In genomic region chr9:73127457-73127856, GRCm38 (mm10) we compare ENCODE assay signal across 33 mouse cellular contexts. TPM values are rescaled to one million over a fixed set of nuclear protein-coding genes. Genes with fewer than 3 reads are reported as not detected.
DNase-seq lines count a peak whose midpoint lies in the region; ATAC-seq and TF ChIP-seq lines count a peak whose summit lies in the region.
"Had no signal": no experiment of that assay in that cellular context is flagged by ENCODE, and none has a peak within 500 bp of the region (broad histone marks: within the 10 kb centered on the region; RNA-seq: fewer than 3 reads in every experiment).

No protein-coding gene starts in this region.

- no peak for TF ChIP-seq EP300 in liver, postnatal 0 days (IDR thresholded peaks at IDR 0.05; ENCODE audit: low read depth)
- TF ChIP-seq EP300 in lung, postnatal 0 days (IDR thresholded peaks at IDR 0.05) = no peak
- no peak for TF ChIP-seq EP300 in heart, adult 2 months (IDR thresholded peaks at IDR 0.05; ENCODE audit: insufficient read depth, low read depth, low read length)

- H3K4me2 ChIP-seq in liver, postnatal 0 days (ENCODE audit: low read depth, low read length) = no peak overlapping the region
- no peak overlapping the region for H3K4me2 ChIP-seq in liver, embryonic 12.5 days
- H3K4me2 ChIP-seq in forebrain, embryonic 14.5 days (ENCODE audit: low read length) = no peak overlapping the region
- no peak overlapping the region for H3K4me2 ChIP-seq in lung, postnatal 0 days (replicated peaks; ENCODE audit: low read depth, low read length)
- H3K4me2 ChIP-seq: embryonic facial prominence, embryonic 12.5 days; embryonic facial prominence, embryonic 15.5 days; forebrain, embryonic 15.5 days; heart, embryonic 11.5 days; hindbrain, embryonic 14.5 days had no signal

- peak overlapping the region; percentile 48 for H3K27ac ChIP-seq in liver, postnatal 0 days (ENCODE audit: low read depth)
- H3K27ac ChIP-seq in liver, embryonic 12.5 days = no peak overlapping the region
- peak overlapping the region; percentile 74 for H3K27ac ChIP-seq in bone marrow, adult 2 months (ENCODE audit: control insufficient read depth, insufficient read depth, low read depth, low read length, poor library complexity)
- H3K27ac ChIP-seq in forebrain, embryonic 14.5 days (ENCODE audit: low read depth, low read length) = no peak overlapping the region
- H3K27ac ChIP-seq in lung, postnatal 0 days (ENCODE audit: low read length) = no peak overlapping the region
- no peak overlapping the region for H3K27ac ChIP-seq in heart, adult 2 months
- H3K27ac ChIP-seq: embryonic facial prominence, embryonic 12.5 days; embryonic facial prominence, embryonic 15.5 days; forebrain, embryonic 15.5 days; hindbrain, embryonic 14.5 days; hindbrain, postnatal 0 days had no signal

- no peak for DNase-seq in liver, postnatal 0 days
- no peak for DNase-seq in forebrain, embryonic 14.5 days (ENCODE audit: low spot score)
- DNase-seq in lung, postnatal 0 days (ENCODE audit: low spot score) = no peak
- DNase-seq in heart, adult 2 months = no peak
- DNase-seq: adrenal gland, postnatal 10 days; adrenal gland, postnatal 36 days; cerebellum, adult 11-12 months; cerebellum, adult 8-10 months; cerebellum, postnatal 10 days; cerebellum, postnatal 36 days; gastrocnemius, postnatal 25 days; heart, postnatal 36 days had no signal

- no peak overlapping the region for H3K9ac ChIP-seq in liver, postnatal 0 days (replicated peaks)
- H3K9ac ChIP-seq in liver, embryonic 12.5 days = no peak overlapping the region
- no peak overlapping the region for H3K9ac ChIP-seq in forebrain, embryonic 14.5 days (ENCODE audit: low read length)
- no peak overlapping the region for H3K9ac ChIP-seq in lung, postnatal 0 days (replicated peaks; ENCODE audit: low read depth)
- H3K9ac ChIP-seq in heart, adult 2 months (ENCODE audit: low read depth, low read length) = no peak overlapping the region
- H3K9ac ChIP-seq: embryonic facial prominence, embryonic 12.5 days; embryonic facial prominence, embryonic 15.5 days; forebrain, embryonic 15.5 days; hindbrain, embryonic 14.5 days had no signal

- H3K4me1 ChIP-seq in liver, postnatal 0 days (ENCODE audit: insufficient read depth) = peaks cover 3% of the 10 kb centered on the region; the same call in 1 of the 2 replicates
- peaks cover 7% of the 10 kb centered on the region; the same call in 1 of the 2 replicates for H3K4me1 ChIP-seq in liver, embryonic 12.5 days
- H3K4me1 ChIP-seq in bone marrow, adult 2 months (ENCODE audit: control insufficient read depth, insufficient read depth, low read length) = peaks cover 4% of the 10 kb centered on the region
- no peaks in the 10 kb centered on the region for H3K4me1 ChIP-seq in forebrain, embryonic 14.5 days (ENCODE audit: control insufficient read depth, insufficient read depth, low read length)
- no peaks in the 10 kb centered on the region for H3K4me1 ChIP-seq in lung, postnatal 0 days (ENCODE audit: insufficient read depth, low read depth, low read length)
- H3K4me1 ChIP-seq in heart, adult 2 months (ENCODE audit: control insufficient read depth, insufficient read depth, low read length) = no peaks in the 10 kb centered on the region
- H3K4me1 ChIP-seq: embryonic facial prominence, embryonic 12.5 days; embryonic facial prominence, embryonic 15.5 days; forebrain, embryonic 15.5 days had no signal

- peaks cover 44% of the 10 kb centered on the region for H3K36me3 ChIP-seq in liver, postnatal 0 days (replicated peaks; ENCODE audit: insufficient read depth, low read length)
- H3K36me3 ChIP-seq in liver, embryonic 12.5 days = peaks cover 76% of the 10 kb centered on the region
- peaks cover 73% of the 10 kb centered on the region for H3K36me3 ChIP-seq in forebrain, embryonic 14.5 days (ENCODE audit: control insufficient read depth, insufficient read depth, low read length)
- peaks cover 22% of the 10 kb centered on the region for H3K36me3 ChIP-seq in lung, postnatal 0 days (ENCODE audit: insufficient read depth, low read length)
- no peaks in the 10 kb centered on the region for H3K36me3 ChIP-seq in heart, adult 2 months (ENCODE audit: control insufficient read depth, insufficient read depth, low read length)

- no peak for TF ChIP-seq POLR2A in bone marrow, adult 2 months (IDR thresholded peaks at IDR 0.05; ENCODE audit: borderline replicate concordance, control insufficient read depth, low read depth, low read length)
- no peak for TF ChIP-seq POLR2A in heart, adult 2 months (IDR thresholded peaks at IDR 0.05; ENCODE audit: insufficient read depth, low read depth, low read length)

- H3K9me3 ChIP-seq in liver, postnatal 0 days (ENCODE audit: low read length) = no peaks in the 10 kb centered on the region
- H3K9me3 ChIP-seq in liver, embryonic 12.5 days (replicated peaks) = no peaks in the 10 kb centered on the region
- no peaks in the 10 kb centered on the region for H3K9me3 ChIP-seq in forebrain, embryonic 14.5 days (replicated peaks; ENCODE audit: control insufficient read depth, low read length)
- H3K9me3 ChIP-seq in lung, postnatal 0 days (ENCODE audit: low read length) = no peaks in the 10 kb centered on the region
- H3K9me3 ChIP-seq: embryonic facial prominence, embryonic 12.5 days; embryonic facial prominence, embryonic 15.5 days; forebrain, embryonic 15.5 days had no signal

- no peak for ATAC-seq in liver, postnatal 0 days
- no peak for ATAC-seq in liver, embryonic 12.5 days
- peak; percentile 68 to 80 for ATAC-seq in hematopoietic stem cell, adult 5-6 weeks (replicated peaks in 1 of 2; ENCODE audit: insufficient read depth in 1 of 2, low FRiP score in 2 of 2, low TSS enrichment in 1 of 2, low read depth in 1 of 2, poor library complexity in 2 of 2, severe bottlenecking in 2 of 2)
- no peak for ATAC-seq in forebrain, embryonic 14.5 days
- ATAC-seq in lung, postnatal 0 days = no peak
- ATAC-seq: CD4-positive, CD25-positive, alpha-beta regulatory T cell, adult 4 months; forebrain, embryonic 15.5 days; hindbrain, postnatal 0 days; inflammation-experienced regulatory T-cells, adult 6 months; intestine, embryonic 16.5 days had no signal

- H3K27me3 ChIP-seq in liver, postnatal 0 days (ENCODE audit: insufficient read depth, low read length) = no peaks in the 10 kb centered on the region
- no peaks in the 10 kb centered on the region for H3K27me3 ChIP-seq in liver, embryonic 12.5 days (replicated peaks)
- H3K27me3 ChIP-seq in forebrain, embryonic 14.5 days (replicated peaks; ENCODE audit: control insufficient read depth, insufficient read depth, low read length) = no peaks in the 10 kb centered on the region
- no peaks in the 10 kb centered on the region for H3K27me3 ChIP-seq in lung, postnatal 0 days (replicated peaks; ENCODE audit: insufficient read depth, low read length)
- no peaks in the 10 kb centered on the region for H3K27me3 ChIP-seq in heart, adult 2 months (ENCODE audit: control insufficient read depth, insufficient read depth, low read length)
- H3K27me3 ChIP-seq: embryonic facial prominence, embryonic 12.5 days; embryonic facial prominence, embryonic 15.5 days; forebrain, embryonic 15.5 days had no signal

- H3K79me2 ChIP-seq in heart, adult 2 months (replicated peaks; ENCODE audit: control insufficient read depth, insufficient read depth, low read length) = no peaks in the 10 kb centered on the region

- intact Hi-C loops in heart, adult 2 months (cut with DNase I) = no loop called here

- 59% methylated on average over 2 of the region's 2 CpGs for WGBS in liver, postnatal 0 days (ENCODE audit: insufficient replicate concordance)
- WGBS in liver, embryonic 12.5 days (ENCODE audit: insufficient replicate concordance) = 57% methylated on average over 2 of the region's 2 CpGs
- 15% methylated on average over 2 of the region's 2 CpGs for WGBS in bone marrow, adult 2 months
- WGBS in forebrain, embryonic 14.5 days = 92% methylated on average over 2 of the region's 2 CpGs
- 70% methylated on average over 2 of the region's 2 CpGs for WGBS in lung, postnatal 0 days
- 68% methylated on average over 2 of the region's 2 CpGs for WGBS in heart, adult 2 months

- no peak overlapping the region for H3K4me3 ChIP-seq in liver, postnatal 0 days (ENCODE audit: low read depth, low read length)
- H3K4me3 ChIP-seq in liver, embryonic 12.5 days = no peak overlapping the region
- H3K4me3 ChIP-seq in bone marrow, adult 2 months (replicated peaks; ENCODE audit: control insufficient read depth, low read depth, low read length) = peak overlapping the region; percentile 35
- H3K4me3 ChIP-seq in forebrain, embryonic 14.5 days (ENCODE audit: low read depth, low read length) = no peak overlapping the region
- no peak overlapping the region for H3K4me3 ChIP-seq in lung, postnatal 0 days (ENCODE audit: low read depth, low read length)
- no peak overlapping the region for H3K4me3 ChIP-seq in heart, adult 2 months
- H3K4me3 ChIP-seq: embryonic facial prominence, embryonic 12.5 days; embryonic facial prominence, embryonic 15.5 days; forebrain, embryonic 15.5 days had no signal

- no peak for TF ChIP-seq CTCF in liver, postnatal 0 days (IDR thresholded peaks at IDR 0.05; ENCODE audit: low read depth)
- TF ChIP-seq CTCF in bone marrow, adult 2 months (IDR thresholded peaks at IDR 0.05; ENCODE audit: control insufficient read depth, insufficient read depth, low read length) = no peak
- no peak for TF ChIP-seq CTCF in lung, postnatal 0 days (IDR thresholded peaks at IDR 0.05)
- no peak for TF ChIP-seq CTCF in heart, adult 2 months (IDR thresholded peaks at IDR 0.05)

RNA-seq across cellular contexts. Expression of gene Rsl24d1, which starts 14.2 kb away (rescaled TPM):
- 39.0 and 41.4 TPM in 2 replicates for polyA plus RNA-seq in liver, postnatal 0 days (2015; fragmentation: Nextera tagmentation; extraction: Ambion mirVana)
- 92.7 and 93.7 TPM in 2 replicates for polyA plus RNA-seq in liver, embryonic 12.5 days (2016; fragmentation: Nextera tagmentation; extraction: Ambion mirVana)
- 37.2 and 47.4 TPM in 2 replicates for polyA plus RNA-seq in bone marrow, adult 2 months (2011; ENCODE audit: insufficient read depth, insufficient read length, low replicate concordance, missing spikeins)
- 176 and 264 TPM in 2 replicates for total RNA-seq in hematopoietic stem cell, adult 5-6 weeks (2017)
- polyA plus RNA-seq in forebrain, embryonic 14.5 days (2014; fragmentation: Nextera tagmentation; extraction: Ambion mirVana) = 135 and 138 TPM in 2 replicates
- 58.8 and 59.8 TPM in 2 replicates for polyA plus RNA-seq in lung, postnatal 0 days (2015; fragmentation: Nextera tagmentation; extraction: Ambion mirVana)
- total RNA-seq in heart, adult 2 months (2021) = 10 to 100 TPM; 50.1 to 51.7 TPM
- polyA plus RNA-seq in heart, adult 2 months (2012; rRNA removed) = 25.3 and 48.6 TPM in 2 replicates

RNA-seq across cellular contexts. Expression of gene Gm20509, which starts 25.2 kb away (rescaled TPM):
- polyA plus RNA-seq in liver, postnatal 0 days (2015; fragmentation: Nextera tagmentation; extraction: Ambion mirVana) = not detected in 2 replicates
- not detected in 2 replicates for polyA plus RNA-seq in liver, embryonic 12.5 days (2016; fragmentation: Nextera tagmentation; extraction: Ambion mirVana)
- not detected in 2 replicates for polyA plus RNA-seq in bone marrow, adult 2 months (2011; ENCODE audit: insufficient read depth, insufficient read length, low replicate concordance, missing spikeins)
- not detected in 2 replicates for total RNA-seq in hematopoietic stem cell, adult 5-6 weeks (2017)
- polyA plus RNA-seq in forebrain, embryonic 14.5 days (2014; fragmentation: Nextera tagmentation; extraction: Ambion mirVana) = not detected in 2 replicates
- not detected in 2 replicates for polyA plus RNA-seq in lung, postnatal 0 days (2015; fragmentation: Nextera tagmentation; extraction: Ambion mirVana)
- not detected for total RNA-seq in heart, adult 2 months (2021)
- not detected in 2 replicates for polyA plus RNA-seq in heart, adult 2 months (2012; rRNA removed)
- total RNA-seq: adrenal gland, adult 18-20 months; adrenal gland, postnatal 10 days; gastrocnemius, adult 8-10 months; gastrocnemius, postnatal 25 days; heart, adult 8-10 months; heart, postnatal 36 days; hindbrain, postnatal 0 days had no signal
- polyA plus RNA-seq: C2C12; CD4-positive, CD25-positive, alpha-beta regulatory T cell, adult 4 months; embryonic facial prominence, embryonic 12.5 days; embryonic facial prominence, embryonic 15.5 days; forebrain, embryonic 11.5 days; forebrain, embryonic 15.5 days; gonadal fat pad, adult 2 months; heart, embryonic 11.5 days; heart, embryonic 14.5 days; heart, postnatal 0 days; hindbrain, embryonic 11.5 days; hindbrain, embryonic 14.5 days; hindbrain, postnatal 0 days; inflammation-experienced regulatory T-cells, adult 6 months; intestine, embryonic 16.5 days had no signal

RNA-seq across cellular contexts. Expression of gene Khdc3, which starts 25.8 kb away (rescaled TPM):
- polyA plus RNA-seq in liver, postnatal 0 days (2015; fragmentation: Nextera tagmentation; extraction: Ambion mirVana) = 0.14 TPM in 1 of 2 replicates, not detected in the other
- polyA plus RNA-seq in liver, embryonic 12.5 days (2016; fragmentation: Nextera tagmentation; extraction: Ambion mirVana) = not detected in 2 replicates
- polyA plus RNA-seq in bone marrow, adult 2 months (2011; ENCODE audit: insufficient read depth, insufficient read length, low replicate concordance, missing spikeins) = 5.6 TPM in 1 of 2 replicates, not detected in the other
- total RNA-seq in hematopoietic stem cell, adult 5-6 weeks (2017) = 0.40 TPM in 1 of 2 replicates, not detected in the other
- polyA plus RNA-seq in forebrain, embryonic 14.5 days (2014; fragmentation: Nextera tagmentation; extraction: Ambion mirVana) = not detected in 2 replicates
- polyA plus RNA-seq in lung, postnatal 0 days (2015; fragmentation: Nextera tagmentation; extraction: Ambion mirVana) = 0.12 and 0.14 TPM in 2 replicates
- not detected for total RNA-seq in heart, adult 2 months (2021)
- not detected in 2 replicates for polyA plus RNA-seq in heart, adult 2 months (2012; rRNA removed)
- total RNA-seq: gastrocnemius, adult 8-10 months; gastrocnemius, postnatal 25 days; heart, adult 8-10 months; heart, postnatal 36 days; hindbrain, postnatal 0 days had no signal
- polyA plus RNA-seq: C2C12; embryonic facial prominence, embryonic 15.5 days; forebrain, embryonic 11.5 days; forebrain, embryonic 15.5 days; gonadal fat pad, adult 2 months; heart, embryonic 11.5 days; heart, embryonic 14.5 days; heart, postnatal 0 days; hindbrain, embryonic 11.5 days; intestine, embryonic 16.5 days had no signal

Comparison
In these comparisons a context has a peak if more than half of its experiments do, and no peak if none do; other contexts are left out.
1. H3K27ac ChIP-seq: peak in liver, postnatal 0 days (single experiment) and bone marrow, adult 2 months (single experiment); none in liver, embryonic 12.5 days (single experiment), forebrain, embryonic 14.5 days (single experiment), lung, postnatal 0 days (single experiment) and heart, adult 2 months (single experiment).
2. ATAC-seq: peak in hematopoietic stem cell, adult 5-6 weeks (2 of 2); none in liver, postnatal 0 days (single experiment), liver, embryonic 12.5 days (single experiment), forebrain, embryonic 14.5 days (single experiment) and lung, postnatal 0 days (single experiment).